Mouse (Mus musculus): ENCODE measurements at regions not wholly inside any gene's neighbourhood (a gene's known extent, or its start where the extent isn't known, plus 50 kb on each side); places are given as distances from the start of the nearest gene placed in this dataset.

GRCm38 (mm10) chr19:32947081-32947855, 190.0 kb downstream of the Pten start:
- Histone ChIP-seq H3K4me2 (no peak overlapping the region), H3K9ac (no peak overlapping the region), H3K9me3 (no peaks in the 10 kb centered on the region), H3K4me3 (no peak overlapping the region), H3K27ac (replicated peaks) (no peak overlapping the region), H3K4me1 (replicated peaks) (no peaks in the 10 kb centered on the region), H3K27me3 (no peaks in the 10 kb centered on the region), H3K36me3 (no peaks in the 10 kb centered on the region)
- no peak for ATAC-seq (ENCODE audit: low read depth)
- WGBS = 78% methylated on average over 12 of the region's 12 CpGs

- Histone ChIP-seq H3K4me1 (replicated peaks) (no peaks in the 10 kb centered on the region), H3K36me3 (no peaks in the 10 kb centered on the region), H3K9me3 (no peaks in the 10 kb centered on the region), H3K9ac (no peak overlapping the region), H3K4me3 (no peak overlapping the region), H3K27me3 (no peaks in the 10 kb centered on the region), H3K27ac (replicated peaks) (no peak overlapping the region), H3K4me2 (no peak overlapping the region)
- no peak for ATAC-seq (ENCODE audit: low read depth)
- 82% methylated on average over 3 of the region's 3 CpGs for WGBS
Measured at GRCm38 (mm10) chr19:32950252-32950651, 193.0 kb downstream of the Pten start.

GRCm38 (mm10) chr19:32950794-32951193, 193.5 kb downstream of the Pten start:
- Histone ChIP-seq H3K4me2 (no peak overlapping the region), H3K9ac (no peak overlapping the region), H3K4me1 (replicated peaks) (no peaks in the 10 kb centered on the region; the same call in 1 of the 2 replicates), H3K27me3 (no peaks in the 10 kb centered on the region), H3K9me3 (no peaks in the 10 kb centered on the region), H3K36me3 (no peaks in the 10 kb centered on the region), H3K4me3 (no peak overlapping the region), H3K27ac (replicated peaks) (no peak overlapping the region)
- no peak for ATAC-seq (ENCODE audit: low read depth)
- 60% methylated on average over 1 of the region's 1 CpGs for WGBS

- H3K9me3 ChIP-seq = no peaks in the 10 kb centered on the region
- H3K36me3 ChIP-seq = no peaks in the 10 kb centered on the region
- H3K4me2 ChIP-seq = no peak overlapping the region
- WGBS = 83% methylated on average over 4 of the region's 4 CpGs
- H3K4me3 ChIP-seq = no peak overlapping the region
- ATAC-seq (ENCODE audit: low read depth) = no peak
- H3K9ac ChIP-seq = no peak overlapping the region
- H3K27me3 ChIP-seq = no peaks in the 10 kb centered on the region
- H3K27ac ChIP-seq (replicated peaks) = no peak overlapping the region
- peaks cover 13% of the 10 kb centered on the region for H3K4me1 ChIP-seq (replicated peaks)
Measured at GRCm38 (mm10) chr19:32952425-32952824, 195.1 kb downstream of the Pten start.

DNA sequence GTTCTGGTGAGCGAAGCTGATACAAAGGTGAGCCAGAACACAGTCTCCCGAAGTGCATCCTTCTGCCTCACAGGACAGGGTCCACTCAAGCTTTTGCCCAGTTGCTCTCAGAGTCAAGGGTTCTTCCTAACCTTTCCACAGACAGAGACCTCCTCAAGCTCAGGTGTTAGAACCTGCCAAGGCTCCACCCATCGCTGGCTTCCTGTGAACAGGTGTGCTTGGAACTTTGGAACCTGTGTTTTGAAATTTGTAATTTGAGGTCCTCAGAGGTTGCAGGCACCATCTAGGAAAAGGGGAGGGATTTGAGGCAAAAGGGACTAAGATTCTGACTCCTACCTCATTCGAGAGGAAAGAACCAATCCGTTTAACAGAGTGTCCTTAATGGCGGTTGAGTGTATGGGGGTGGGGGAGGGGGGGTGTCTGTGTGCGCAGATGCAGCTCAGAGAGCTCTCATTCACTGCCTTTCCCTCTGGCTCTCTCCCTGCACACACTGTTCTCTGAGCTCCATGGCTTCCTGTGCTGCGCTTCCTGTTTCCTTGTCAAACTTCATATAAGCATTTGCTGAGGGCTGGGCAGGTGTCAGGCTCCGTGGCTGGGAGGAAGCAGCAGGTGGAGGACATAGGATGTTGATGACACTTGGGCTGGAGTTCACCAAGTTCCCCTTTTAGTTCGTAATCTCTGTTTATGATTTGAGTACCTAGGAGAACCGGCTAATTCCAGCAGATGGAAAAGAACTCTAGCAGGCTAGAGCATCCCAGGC, 195.8 kb downstream of the Pten start:
- Histone ChIP-seq H3K4me2 (no peak overlapping the region), H3K36me3 (no peaks in the 10 kb centered on the region), H3K4me1 (replicated peaks) (peaks cover 13% of the 10 kb centered on the region), H3K27ac (replicated peaks) (no peak overlapping the region), H3K27me3 (no peaks in the 10 kb centered on the region), H3K4me3 (no peak overlapping the region), H3K9me3 (no peaks in the 10 kb centered on the region), H3K9ac (no peak overlapping the region)
- ATAC-seq (ENCODE audit: low read depth) = no peak
- 79% methylated on average over 11 of the region's 11 CpGs for WGBS

GRCm38 (mm10) chr19:32954001-32954605, 196.8 kb downstream of the Pten start:
- no peak overlapping the region for H3K27ac ChIP-seq (replicated peaks)
- H3K4me2 ChIP-seq = no peak overlapping the region
- WGBS = 43% methylated on average over 4 of the region's 4 CpGs
- no peak for ATAC-seq (ENCODE audit: low read depth)
- H3K27me3 ChIP-seq = no peaks in the 10 kb centered on the region
- H3K36me3 ChIP-seq = no peaks in the 10 kb centered on the region
- H3K4me1 ChIP-seq (replicated peaks) = peaks cover 13% of the 10 kb centered on the region
- H3K9me3 ChIP-seq = no peaks in the 10 kb centered on the region
- H3K4me3 ChIP-seq = no peak overlapping the region
- no peak overlapping the region for H3K9ac ChIP-seq

- Histone ChIP-seq H3K4me1 (replicated peaks) (peaks cover 13% of the 10 kb centered on the region), H3K9ac (no peak overlapping the region), H3K4me3 (no peak overlapping the region), H3K36me3 (no peaks in the 10 kb centered on the region), H3K4me2 (no peak overlapping the region), H3K9me3 (no peaks in the 10 kb centered on the region), H3K27me3 (no peaks in the 10 kb centered on the region), H3K27ac (replicated peaks) (no peak overlapping the region)
- no peak for ATAC-seq (ENCODE audit: low read depth)
- WGBS = 94% methylated on average over 3 of the region's 3 CpGs
Measured at GRCm38 (mm10) chr19:32954942-32955341, 197.6 kb downstream of the Pten start.

- H3K4me3 ChIP-seq = 0 out of 2 replicates have a peak overlapping the region, but pooled peaks have one; percentile 1
Measured at GRCm38 (mm10) chr19:32956143-32956915, 199.0 kb downstream of the Pten start.

GRCm38 (mm10) chr19:32956916-32957558, 199.7 kb downstream of the Pten start:
- Histone ChIP-seq H3K4me1 (replicated peaks) (peaks cover 13% of the 10 kb centered on the region), H3K9ac (no peak overlapping the region), H3K27ac (replicated peaks) (no peak overlapping the region), H3K36me3 (no peaks in the 10 kb centered on the region), H3K4me3 (0 out of 2 replicates have a peak overlapping the region, but pooled peaks have one; percentile 1), H3K9me3 (no peaks in the 10 kb centered on the region), H3K4me2 (peak overlapping the region; percentile 37), H3K27me3 (no peaks in the 10 kb centered on the region)
- no peak for ATAC-seq (ENCODE audit: low read depth)
- WGBS = 2% methylated on average over 13 of the region's 13 CpGs

More at GRCm38 (mm10) chr19:32956143-32956915, 199.0 kb downstream of the Pten start:
- no peak overlapping the region for H3K9ac ChIP-seq
- 4% methylated on average over 9 of the region's 9 CpGs for WGBS
- no peak overlapping the region for H3K27ac ChIP-seq (replicated peaks)
- H3K27me3 ChIP-seq = no peaks in the 10 kb centered on the region
- H3K4me1 ChIP-seq (replicated peaks) = peaks cover 13% of the 10 kb centered on the region
- no peaks in the 10 kb centered on the region for H3K9me3 ChIP-seq
- no peak for ATAC-seq (ENCODE audit: low read depth)
- H3K4me2 ChIP-seq = peak overlapping the region; percentile 37
- no peaks in the 10 kb centered on the region for H3K36me3 ChIP-seq

GRCm38 (mm10) chr19:32958276-32958675, 201.0 kb downstream of the Pten start:
- Histone ChIP-seq H3K9me3 (no peaks in the 10 kb centered on the region), H3K4me3 (no peak overlapping the region), H3K4me2 (no peak overlapping the region), H3K27me3 (no peaks in the 10 kb centered on the region), H3K9ac (no peak overlapping the region), H3K36me3 (no peaks in the 10 kb centered on the region), H3K27ac (replicated peaks) (no peak overlapping the region), H3K4me1 (replicated peaks) (peaks cover 13% of the 10 kb centered on the region)
- ATAC-seq (ENCODE audit: low read depth) = no peak
- WGBS = 88% methylated on average over 4 of the region's 4 CpGs

DNA sequence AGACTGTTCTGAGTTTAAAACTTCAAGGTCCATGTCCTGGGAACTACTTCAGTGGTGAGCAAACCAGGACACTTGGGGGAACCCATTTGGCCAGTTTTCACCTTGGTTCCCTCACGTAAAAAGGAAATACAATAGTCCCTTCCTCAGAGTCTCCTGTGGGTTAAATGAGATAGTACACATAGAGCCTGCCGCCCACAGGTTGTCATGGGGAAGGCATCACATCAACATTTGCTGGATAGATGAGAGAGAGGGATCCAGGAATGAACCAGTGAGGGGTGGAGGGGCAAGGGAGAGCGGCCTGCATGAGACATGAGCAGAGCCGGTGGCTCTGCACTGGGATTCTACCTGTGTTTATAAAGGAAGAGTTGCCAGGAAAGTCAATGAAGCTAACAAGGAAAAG, 201.5 kb downstream of the Pten start:
- H3K4me2 ChIP-seq = no peak overlapping the region
- no peak for ATAC-seq (ENCODE audit: low read depth)

More for the DNA sequence above, 201.5 kb downstream of the Pten start:
- WGBS = 95% methylated on average over 4 of the region's 4 CpGs
- Histone ChIP-seq H3K27me3 (no peaks in the 10 kb centered on the region), H3K27ac (replicated peaks) (no peak overlapping the region), H3K4me3 (no peak overlapping the region), H3K36me3 (no peaks in the 10 kb centered on the region), H3K9me3 (no peaks in the 10 kb centered on the region), H3K9ac (no peak overlapping the region), H3K4me1 (replicated peaks) (peaks cover 13% of the 10 kb centered on the region)
